Mouse (Mus musculus) kidney, embryonic 14.5 days (tissue): ENCODE measurements around the gene Otub1. TPM values are rescaled to one million over a fixed set of nuclear protein-coding genes. Genes with fewer than 3 reads are reported as not detected.

ENCODE experiments used
- ATAC-seq: fragments of 200-750 bp; cut with Nextera tagmentation; 2 replicates; pipeline ENCODE4 v1.8.0; 2017; ENCODE audit warnings: moderate number of reproducible peaks, mild to moderate bottlenecking, moderate TSS enrichment, moderate library complexity; ENCODE audit not compliant: low FRiP score, low TSS enrichment
- H3K27ac ChIP-seq: fragments of 300-500 bp; sonication (generic); 2 replicates; pipeline ENCODE4 v1.5.1; 2014; ENCODE audit warnings: low read depth, mild to moderate bottlenecking, low read length, moderate library complexity, mixed read lengths
- H3K27me3 ChIP-seq: fragments of 300-500 bp; sonication (generic); 2 replicates; pipeline ENCODE4 v1.6.1; 2014; ENCODE audit warnings: mild to moderate bottlenecking, low read length; ENCODE audit not compliant: control insufficient read depth, insufficient read depth
- H3K36me3 ChIP-seq: fragments of 300-500 bp; sonication (generic); 2 replicates; pipeline ENCODE4 v1.6.1; 2014; ENCODE audit warnings: low read length, mixed read lengths; ENCODE audit not compliant: control insufficient read depth, insufficient read depth
- H3K4me1 ChIP-seq: fragments of 300-500 bp; sonication (generic); 2 replicates; pipeline ENCODE4 v1.6.1; 2014; ENCODE audit warnings: low read length, mixed read lengths; ENCODE audit not compliant: control insufficient read depth, insufficient read depth
- H3K4me2 ChIP-seq: fragments of 300-500 bp; sonication (generic); replicated peaks from 2 replicates; pipeline ENCODE4 v1.6.1; 2014; ENCODE audit warnings: low read depth, mild to moderate bottlenecking, low read length
- H3K4me3 ChIP-seq: fragments of 300-500 bp; sonication (generic); 2 replicates; pipeline ENCODE4 v1.5.1; 2014; ENCODE audit warnings: mild to moderate bottlenecking, low read length
- H3K9ac ChIP-seq: fragments of 300-500 bp; sonication (generic); 2 replicates; pipeline ENCODE4 v1.6.1; 2014; ENCODE audit warnings: low read depth, mild to moderate bottlenecking, low read length, moderate library complexity
- H3K9me3 ChIP-seq: fragments of 300-500 bp; sonication (generic); 2 replicates; pipeline ENCODE4 v1.6.1; 2016; ENCODE audit warnings: low read length; ENCODE audit not compliant: control insufficient read depth
- WGBS: fragments of 180-500 bp; shearing (Covaris S2); extraction: QIAGEN DNeasy Blood & Tissue Kit; methylation state at CpG from one replicate; pipeline ENCODE4 v1.1.7; 2014; 5-methylcytosine and 5-hydroxymethylcytosine counted together
- polyA plus RNA-seq: library from polyadenylated mRNA; unstranded; fragments of >200 nt; fragmentation: Nextera tagmentation; extraction: Ambion mirVana; gene quantifications from 2 replicates; pipeline ENCODE4 v1.2.1, GENCODE M21; 2014

The Otub1 gene
- 237 and 255 TPM in 2 replicates for polyA plus RNA-seq

- peak within 1 kb of the TSS; percentile 78 for H3K4me3 ChIP-seq
- peaks cover 29% of the 10 kb centered on the region for H3K36me3 ChIP-seq
- 1% methylated on average over 66 of the region's 79 CpGs for WGBS
- H3K9me3 ChIP-seq = no peaks in the 10 kb centered on the region
- peaks cover 17% of the 10 kb centered on the region; the same call in 1 of the 2 replicates for H3K4me1 ChIP-seq
- peak within 1 kb of the TSS; percentile 90 for H3K4me2 ChIP-seq
- peak within 1 kb of the TSS; percentile 88 for H3K9ac ChIP-seq
- peak within 1 kb of the TSS; percentile 97 for H3K27ac ChIP-seq
- H3K27me3 ChIP-seq = no peaks in the 10 kb centered on the region
- ATAC-seq = peak; percentile 97
These were observed at the start of gene Otub1 for GRCm38 (mm10) chr19:7205753-7206736. Gene Otub1, minus strand, starts transcription at chr19:7206316.

GRCm38 (mm10) chr19:7246021-7246420 lies 39.9 kb upstream of the Otub1 start:
- Histone ChIP-seq H3K9ac (no peak overlapping the region), H3K9me3 (no peaks in the 10 kb centered on the region), H3K27me3 (no peaks in the 10 kb centered on the region), H3K36me3 (no peaks in the 10 kb centered on the region), H3K4me3 (no peak overlapping the region), H3K4me1 (peaks cover 5% of the 10 kb centered on the region; the same call in 1 of the 2 replicates), H3K27ac (no peak overlapping the region), H3K4me2 (no peak overlapping the region)
- ATAC-seq = no peak
- 75% methylated on average over 3 of the region's 3 CpGs for WGBS

GRCm38 (mm10) chr19:7240782-7241690 lies 34.9 kb upstream of the Otub1 start, which contains the start of gene Naa40:
Gene Naa40, minus strand, starts transcription at chr19:7241183.
- peak within 1 kb of the TSS; percentile 80 for H3K4me2 ChIP-seq
- H3K9me3 ChIP-seq = no peaks in the 10 kb centered on the region
- peak; percentile 96 for ATAC-seq
- peak within 1 kb of the TSS; percentile 74 for H3K9ac ChIP-seq
- peaks cover 12% of the 10 kb centered on the region for H3K4me1 ChIP-seq
- under 1% methylated on average over 78 of the region's 80 CpGs for WGBS
- peak within 1 kb of the TSS; percentile 63 for H3K27ac ChIP-seq
- H3K27me3 ChIP-seq = no peaks in the 10 kb centered on the region
- peak within 1 kb of the TSS; percentile 59 for H3K4me3 ChIP-seq
- H3K36me3 ChIP-seq = peaks cover 18% of the 10 kb centered on the region; the same call in 1 of the 2 replicates

GRCm38 (mm10) chr19:7240291-7240690 lies 34.2 kb upstream of the Otub1 start:
- peaks cover 12% of the 10 kb centered on the region for H3K4me1 ChIP-seq
- H3K9ac ChIP-seq = peak overlapping the region; percentile 74
- peak overlapping the region; percentile 80 for H3K4me2 ChIP-seq
- peak; percentile 37 for ATAC-seq
- peaks cover 18% of the 10 kb centered on the region; the same call in 1 of the 2 replicates for H3K36me3 ChIP-seq
- H3K27me3 ChIP-seq = no peaks in the 10 kb centered on the region
- H3K4me3 ChIP-seq = peak overlapping the region; percentile 59
- WGBS = 2% methylated on average over 13 of the region's 13 CpGs
- peak overlapping the region; percentile 63 for H3K27ac ChIP-seq
- no peaks in the 10 kb centered on the region for H3K9me3 ChIP-seq

- Histone ChIP-seq H3K27me3 (no peaks in the 10 kb centered on the region), H3K4me2 (peak overlapping the region; percentile 80), H3K9ac (peak overlapping the region; percentile 74; the same call in 1 of the 2 replicates), H3K4me1 (peaks cover 12% of the 10 kb centered on the region), H3K4me3 (peak overlapping the region; percentile 59), H3K9me3 (no peaks in the 10 kb centered on the region), H3K27ac (no peak overlapping the region), H3K36me3 (peaks cover 20% of the 10 kb centered on the region; the same call in 1 of the 2 replicates)
- ATAC-seq = no peak
- 87% methylated on average over 3 of the region's 3 CpGs for WGBS
These were observed 33.5 kb upstream of the Otub1 start for GRCm38 (mm10) chr19:7239574-7239973.

- no peaks in the 10 kb centered on the region for H3K9me3 ChIP-seq
- no peak overlapping the region for H3K4me2 ChIP-seq
- H3K4me1 ChIP-seq = peaks cover 12% of the 10 kb centered on the region
- H3K36me3 ChIP-seq = peaks cover 44% of the 10 kb centered on the region
- H3K4me3 ChIP-seq = no peak overlapping the region
- ATAC-seq = no peak
- 89% methylated on average over 4 of the region's 4 CpGs for WGBS
- no peak overlapping the region for H3K9ac ChIP-seq
- H3K27ac ChIP-seq = no peak overlapping the region
- H3K27me3 ChIP-seq = no peaks in the 10 kb centered on the region
These were observed 30.6 kb upstream of the Otub1 start for GRCm38 (mm10) chr19:7236742-7237141.

- ATAC-seq = no peak
- WGBS = 92% methylated on average over 2 of the region's 2 CpGs
- H3K4me3 ChIP-seq = no peak overlapping the region
- H3K9me3 ChIP-seq = no peaks in the 10 kb centered on the region
- H3K4me1 ChIP-seq = peaks cover 7% of the 10 kb centered on the region
- no peak overlapping the region for H3K4me2 ChIP-seq
- H3K27ac ChIP-seq = no peak overlapping the region
- H3K27me3 ChIP-seq = no peaks in the 10 kb centered on the region
- H3K9ac ChIP-seq = no peak overlapping the region
- peaks cover 50% of the 10 kb centered on the region for H3K36me3 ChIP-seq
These were observed 29.9 kb upstream of the Otub1 start for GRCm38 (mm10) chr19:7236011-7236410.

GRCm38 (mm10) chr19:7235461-7235860 lies 29.3 kb upstream of the Otub1 start:
- ATAC-seq = no peak
- peaks cover 7% of the 10 kb centered on the region for H3K4me1 ChIP-seq
- H3K27ac ChIP-seq = no peak overlapping the region
- WGBS = 94% methylated on average over 9 of the region's 9 CpGs
- no peak overlapping the region for H3K4me3 ChIP-seq
- H3K9ac ChIP-seq = peak overlapping the region; percentile 4; the same call in 1 of the 2 replicates
- H3K27me3 ChIP-seq = no peaks in the 10 kb centered on the region
- H3K9me3 ChIP-seq = no peaks in the 10 kb centered on the region
- peaks cover 55% of the 10 kb centered on the region for H3K36me3 ChIP-seq
- no peak overlapping the region for H3K4me2 ChIP-seq
